Mouse (Mus musculus) forelimb bud, embryonic 11.5 days (tissue): ENCODE results near the gene Rab37.

Experiments used
- DNase-seq: peaks from one replicate; pipeline ENCODE4 v3.0.0-alpha.2; 2012; ENCODE audit warnings: low read depth, low spot score

Gene Rab37

DNA sequence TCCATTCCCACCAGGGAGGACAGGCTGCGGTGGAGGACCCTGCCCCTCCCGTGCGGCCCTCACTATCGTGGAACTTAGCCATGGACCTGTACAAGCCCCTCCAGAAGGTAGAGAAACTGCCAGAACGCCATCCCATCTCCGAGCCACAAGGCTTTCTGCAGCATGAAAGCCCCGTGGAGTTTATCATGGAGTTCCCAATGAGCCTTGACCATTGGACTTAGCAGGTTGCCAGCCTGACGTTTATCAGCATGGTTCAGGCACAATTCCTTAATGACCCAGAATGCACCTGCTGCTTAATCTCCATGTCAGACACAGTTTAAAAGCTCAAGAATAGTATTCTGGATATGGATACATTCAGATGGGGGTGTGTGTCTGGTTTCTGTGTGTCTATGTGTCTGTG, 6.2 kb upstream of the Rab37 start:
- DNase-seq = no peak

DNA sequence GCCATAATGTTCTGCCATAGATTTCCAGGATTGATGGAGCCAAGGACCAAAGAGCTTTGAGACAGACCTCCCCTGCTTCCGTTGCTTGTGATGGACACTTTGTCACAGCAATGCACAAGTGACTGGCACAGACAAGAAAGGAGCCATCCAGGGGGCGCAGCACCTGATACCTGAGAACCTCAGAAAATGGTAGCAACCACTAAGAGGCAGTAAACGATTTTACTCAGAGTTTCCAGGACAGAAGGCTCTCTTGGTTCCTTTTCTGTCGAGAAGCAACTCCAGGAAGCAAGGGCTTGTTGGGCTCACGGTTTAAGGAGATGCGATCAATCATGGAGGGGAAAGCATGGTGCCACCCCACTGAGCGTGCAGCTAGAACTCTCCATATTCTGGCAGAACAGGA, 5.0 kb upstream of the Rab37 start:
- DNase-seq = no peak

DNA sequence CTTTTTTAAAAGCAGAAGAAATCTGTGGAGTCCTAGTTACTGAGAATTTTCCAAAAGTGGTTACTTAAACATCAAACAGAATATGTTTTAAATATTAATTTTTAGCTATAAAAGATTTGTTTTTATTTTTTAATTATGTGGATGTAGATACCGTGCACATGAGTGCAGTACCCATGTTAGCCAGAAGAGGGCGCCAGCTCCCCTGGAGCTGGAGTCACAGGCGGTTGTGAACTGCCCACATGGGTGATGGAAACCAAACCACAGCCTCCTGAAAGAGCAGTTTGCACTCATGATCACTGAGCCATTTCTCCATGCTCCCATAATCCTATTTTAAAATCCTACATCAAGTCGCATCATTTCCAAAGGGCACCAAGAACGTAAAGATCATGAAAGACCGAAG, 1.4 kb upstream of the Rab37 start:
- no peak for DNase-seq

DNA sequence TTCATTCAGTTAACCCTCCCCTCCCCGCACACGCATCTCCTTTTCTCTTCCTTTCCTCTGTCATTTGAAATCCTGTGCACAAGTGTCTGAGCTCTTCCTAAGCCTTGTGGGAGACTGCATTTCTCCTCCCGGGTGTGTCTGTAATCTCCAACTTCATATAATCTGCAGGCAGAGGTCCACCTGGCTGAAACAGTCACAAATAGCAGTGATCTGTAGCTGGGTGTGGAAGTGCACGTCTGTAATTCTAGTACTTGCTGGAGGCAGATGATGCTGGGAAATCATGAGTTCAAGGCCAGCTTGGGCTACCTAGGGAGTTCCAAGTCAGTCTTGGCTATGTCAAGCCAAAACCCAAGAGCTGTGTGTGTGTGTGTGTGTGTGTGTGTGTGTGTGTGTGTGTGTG, 909 bp downstream of the Rab37 start:
- no peak for DNase-seq

DNA sequence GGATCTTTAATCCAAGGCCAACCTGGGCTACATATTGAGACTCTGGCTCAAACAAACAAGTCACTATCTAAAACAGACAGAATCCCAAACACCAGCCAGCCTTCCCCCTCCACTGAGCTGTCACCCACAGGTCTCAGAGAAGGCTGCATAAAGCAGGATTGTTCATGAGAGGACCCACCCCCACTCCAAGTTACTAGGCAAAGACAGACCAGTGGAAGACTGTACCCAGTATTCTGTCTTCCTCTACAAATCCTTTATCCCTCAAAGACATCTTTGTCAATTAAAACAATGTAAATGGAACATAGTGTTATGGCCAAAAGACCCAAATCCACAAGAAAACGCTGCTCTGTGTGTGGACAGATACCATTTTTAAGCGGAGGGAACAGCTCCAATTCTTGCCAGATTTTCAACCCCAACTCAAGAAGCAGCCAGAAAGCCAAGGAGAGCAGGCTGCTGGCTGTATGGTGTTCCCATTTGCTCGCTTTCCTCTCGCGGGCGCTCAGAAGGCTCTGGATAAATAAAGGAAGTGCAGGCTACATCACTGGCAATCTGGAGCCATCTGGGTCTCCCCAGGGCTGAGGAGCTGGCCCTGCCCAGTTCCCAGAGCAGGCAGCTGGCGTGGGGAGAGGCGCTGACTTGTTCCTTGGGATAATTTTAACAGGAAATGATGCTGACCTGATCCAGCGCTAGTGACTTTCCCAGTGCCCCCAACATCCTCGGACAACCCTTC, 7.1 kb downstream of the Rab37 start:
- no peak for DNase-seq

- DNase-seq = peak; percentile 62
Measured at GRCm38 (mm10) chr11:115099241-115099840, 8.1 kb downstream of the Rab37 start.

GRCm38 (mm10) chr11:115100032-115100621, 8.9 kb downstream of the Rab37 start:
- DNase-seq = no peak

- peak; percentile 57 for DNase-seq
Measured at GRCm38 (mm10) chr11:115100741-115101140, 9.5 kb downstream of the Rab37 start.

GRCm38 (mm10) chr11:115101615-115102051, 10.4 kb downstream of the Rab37 start:
- DNase-seq = no peak

- DNase-seq = no peak
Measured at GRCm38 (mm10) chr11:115102116-115102515, 10.9 kb downstream of the Rab37 start.

- DNase-seq = peak; percentile 72
Measured at GRCm38 (mm10) chr11:115103470-115104413, 12.5 kb downstream of the Rab37 start.

DNA sequence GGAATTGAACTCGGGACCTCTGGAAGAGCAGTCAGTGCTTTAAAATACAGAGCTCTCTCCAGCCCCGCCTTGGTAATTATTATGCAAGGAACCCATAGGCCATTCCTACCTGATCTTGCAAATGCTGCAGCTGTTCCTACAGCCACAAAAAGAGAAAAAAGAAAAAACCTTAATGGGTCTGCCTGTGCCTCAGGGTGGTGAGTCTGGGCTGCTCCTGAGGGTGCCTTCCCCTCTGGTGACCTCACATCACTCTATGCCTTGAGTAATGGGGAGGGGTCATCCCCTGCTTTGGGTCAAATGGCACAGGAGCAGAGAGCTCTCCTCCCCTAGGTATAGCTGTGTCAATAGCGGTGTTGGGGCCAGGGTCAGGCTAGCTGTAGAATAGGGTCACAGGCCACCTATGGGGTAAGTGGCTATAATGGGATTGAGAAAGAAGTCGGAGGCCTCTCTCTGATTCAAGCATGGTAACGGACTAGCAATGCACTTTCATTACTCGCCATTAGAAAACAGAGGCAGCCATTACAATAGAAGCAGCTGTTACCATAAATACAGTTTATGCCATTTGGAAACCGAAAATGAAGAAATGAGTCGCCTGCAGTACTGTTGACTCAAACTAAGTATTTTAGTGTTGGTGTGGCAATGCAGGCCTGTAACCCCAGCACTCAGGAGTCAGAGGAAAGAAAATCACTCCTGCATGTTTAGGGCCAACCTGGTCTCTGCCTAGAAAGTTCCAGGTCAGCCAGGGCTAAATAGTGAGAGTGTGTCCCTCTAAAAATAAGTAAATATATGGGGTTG, 13.7 kb downstream of the Rab37 start:
- DNase-seq = no peak

- no peak for DNase-seq
Measured at GRCm38 (mm10) chr11:115106638-115107037, 15.4 kb downstream of the Rab37 start.

DNA sequence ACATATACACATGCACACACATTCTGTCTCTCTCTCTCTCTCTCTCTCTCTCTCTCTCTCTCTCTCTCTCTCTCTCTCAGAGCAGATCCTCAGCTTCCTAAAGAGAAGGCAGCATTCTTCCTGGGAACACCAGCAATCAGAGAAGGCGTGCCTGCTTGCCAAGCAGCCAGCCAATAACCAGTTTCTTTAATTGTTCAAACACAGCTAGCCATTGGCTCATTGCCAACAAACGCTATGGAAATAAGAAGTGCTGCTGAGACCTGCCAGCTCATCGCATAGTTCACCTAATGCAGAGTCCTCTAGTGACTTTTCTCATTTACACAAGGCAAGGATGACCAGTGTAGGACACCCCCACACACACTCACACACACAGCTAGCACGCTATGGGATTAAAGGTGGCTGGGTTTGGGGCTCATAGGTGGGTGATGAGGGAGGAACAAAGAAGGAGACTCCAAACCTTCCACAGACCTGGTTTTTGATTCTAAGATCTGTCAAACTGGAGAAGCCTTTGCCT, 16.2 kb downstream of the Rab37 start:
- DNase-seq = no peak

- no peak for DNase-seq
Measured at GRCm38 (mm10) chr11:115108176-115108575, 16.9 kb downstream of the Rab37 start.

GRCm38 (mm10) chr11:115110271-115110670, 19.0 kb downstream of the Rab37 start:
- DNase-seq = no peak

DNA sequence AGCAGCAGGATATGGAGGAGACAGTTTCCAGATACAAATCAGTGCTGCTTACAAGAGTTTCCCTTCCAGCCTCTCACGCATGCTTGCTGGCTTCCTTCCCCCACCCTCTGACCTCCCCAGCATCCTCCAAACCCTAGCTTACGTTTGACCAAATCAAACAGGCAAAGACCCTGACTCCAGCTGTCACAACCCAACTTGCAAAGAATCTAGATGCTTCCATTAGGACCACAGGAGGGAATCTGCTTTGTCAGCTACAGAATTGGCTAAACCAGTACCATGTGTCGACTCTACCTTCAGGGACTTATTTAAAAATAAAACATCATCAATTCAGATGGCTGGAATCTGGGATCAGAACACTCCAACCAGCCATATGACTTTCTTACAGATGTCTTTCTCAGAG, 21.0 kb downstream of the Rab37 start:
- DNase-seq = no peak

- DNase-seq = no peak
Measured at GRCm38 (mm10) chr11:115119409-115119808, 28.2 kb downstream of the Rab37 start.

GRCm38 (mm10) chr11:115128483-115128882, 37.3 kb downstream of the Rab37 start:
- DNase-seq = no peak

- DNase-seq = no peak
Measured at GRCm38 (mm10) chr11:115129508-115130126, 38.4 kb downstream of the Rab37 start.
